Mouse (Mus musculus): Measurements from ENCODE around the gene Cdip1. TPM values are rescaled to one million over a fixed set of nuclear protein-coding genes. Genes with fewer than 3 reads are reported as not detected.
A peak's percentile ranks its signal among the peaks of the same experiment; 100 is the strongest.

Gene Cdip1
- polyA plus RNA-seq, 1 experiment: 44.9 TPM

DNA sequence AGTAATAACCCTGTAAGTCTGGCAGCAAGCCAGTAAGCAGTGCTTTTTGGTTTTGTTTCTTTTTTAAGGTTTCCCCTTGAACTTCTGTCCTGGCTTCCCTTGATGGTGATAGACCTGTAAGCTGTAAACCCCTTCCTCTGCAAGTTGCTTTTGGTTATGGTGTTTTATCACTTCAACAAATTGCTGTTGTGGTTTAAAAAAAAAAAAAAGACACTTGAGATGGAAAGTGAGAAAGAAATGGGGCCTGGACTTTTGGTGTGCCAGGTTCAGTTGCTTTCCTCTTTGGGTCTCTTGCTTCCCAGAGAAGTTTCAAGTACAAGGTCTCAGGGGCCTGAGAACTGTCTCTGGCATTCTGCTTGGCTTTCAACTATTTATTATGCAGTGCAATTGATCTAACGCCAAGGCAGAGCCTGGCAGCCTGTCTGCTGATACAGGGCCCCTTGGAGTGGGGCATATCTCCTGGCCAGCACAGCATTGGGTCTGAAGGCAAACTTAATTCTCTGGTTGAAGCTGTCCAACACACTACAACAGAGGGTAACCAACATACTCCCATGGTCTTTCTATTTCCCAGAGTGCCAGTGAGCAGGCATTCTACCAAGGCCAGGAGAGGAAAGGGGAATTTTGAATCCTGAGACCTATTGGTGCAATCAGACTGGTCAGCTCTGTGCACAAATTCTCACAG lies 16.7 kb downstream of the Cdip1 start:
- no peaks in the 10 kb centered on the region for H3K27me3 ChIP-seq (ENCODE audit: control insufficient read depth, insufficient read depth, insufficient read length)
- TF ChIP-seq E2F4 (IDR thresholded peaks at IDR 0.05; ENCODE audit: insufficient read depth) (no peak), CEBPB (IDR thresholded peaks at IDR 0.05; ENCODE audit: insufficient read depth, poor library complexity, severe bottlenecking) (no peak), POLR2AphosphoS2 (IDR thresholded peaks at IDR 0.05; ENCODE audit: insufficient read length, low read depth) (no peak), POLR2A (IDR thresholded peaks at IDR 0.05; ENCODE audit: insufficient read length, low read depth) (no peak), TCF3 (IDR thresholded peaks at IDR 0.05; ENCODE audit: insufficient read length, low read depth) (no peak), REST (IDR thresholded peaks at IDR 0.05; ENCODE audit: insufficient read depth, insufficient read length) (no peak), MYOG (IDR thresholded peaks at IDR 0.05; ENCODE audit: control insufficient read depth in 1 of 3, insufficient read depth in 1 of 3, insufficient read length in 2 of 3, low read depth in 2 of 3) (no peak), USF1 (IDR thresholded peaks at IDR 0.05; ENCODE audit: low read depth) (no peak), MAX (IDR thresholded peaks at IDR 0.05; ENCODE audit: low read depth) (no peak), TCF12 (IDR thresholded peaks at IDR 0.05; ENCODE audit: insufficient read depth, poor library complexity, severe bottlenecking) (no peak)
- H3ac ChIP-seq (ENCODE audit: control insufficient read depth, insufficient read length): no peak overlapping the region
- peaks cover 76% of the 10 kb centered on the region for H3K79me2 ChIP-seq (ENCODE audit: control insufficient read depth, insufficient read depth)
- no peak overlapping the region for H3K4me3 ChIP-seq
- H3K4me2 ChIP-seq (ENCODE audit: low read depth): no peak overlapping the region
- peaks cover 13% of the 10 kb centered on the region for H3K36me3 ChIP-seq (ENCODE audit: control insufficient read depth, insufficient read depth)

- H3K79me2 ChIP-seq (ENCODE audit: control insufficient read depth, insufficient read depth): peaks cover 29% of the 10 kb centered on the region
- H3K4me3 ChIP-seq: no peak overlapping the region
- no peak overlapping the region for H3ac ChIP-seq (ENCODE audit: control insufficient read depth, insufficient read length)
- H3K4me2 ChIP-seq (ENCODE audit: low read depth): no peak overlapping the region
- H3K36me3 ChIP-seq (ENCODE audit: control insufficient read depth, insufficient read depth): peaks cover 34% of the 10 kb centered on the region
- no peaks in the 10 kb centered on the region for H3K27me3 ChIP-seq (ENCODE audit: control insufficient read depth, insufficient read depth, insufficient read length)
- TF ChIP-seq REST (IDR thresholded peaks at IDR 0.05; ENCODE audit: insufficient read depth, insufficient read length) (no peak), MYOD1 (IDR thresholded peaks at IDR 0.05; ENCODE audit: control insufficient read depth in 1 of 3, insufficient read length in 2 of 3, low read depth in 2 of 3) (no peak), POLR2A (IDR thresholded peaks at IDR 0.05; ENCODE audit: insufficient read length, low read depth) (no peak), CEBPB (IDR thresholded peaks at IDR 0.05; ENCODE audit: insufficient read depth, poor library complexity, severe bottlenecking) (no peak), MAX (IDR thresholded peaks at IDR 0.05; ENCODE audit: low read depth) (no peak), TCF3 (IDR thresholded peaks at IDR 0.05; ENCODE audit: insufficient read length, low read depth) (no peak), TCF12 (IDR thresholded peaks at IDR 0.05; ENCODE audit: insufficient read depth, poor library complexity, severe bottlenecking) (no peak), POLR2AphosphoS2 (IDR thresholded peaks at IDR 0.05; ENCODE audit: insufficient read length, low read depth) (no peak), MYOG (IDR thresholded peaks at IDR 0.05; ENCODE audit: control insufficient read depth in 1 of 3, insufficient read depth in 1 of 3, insufficient read length in 2 of 3, low read depth in 2 of 3) (no peak), SRF (IDR thresholded peaks at IDR 0.05; ENCODE audit: control insufficient read depth, insufficient read length, low read depth) (no peak), E2F4 (IDR thresholded peaks at IDR 0.05; ENCODE audit: insufficient read depth) (no peak), USF1 (IDR thresholded peaks at IDR 0.05; ENCODE audit: low read depth) (no peak)
Measured at GRCm38 (mm10) chr16:4768719-4769118, 21.4 kb downstream of the Cdip1 start.

DNA sequence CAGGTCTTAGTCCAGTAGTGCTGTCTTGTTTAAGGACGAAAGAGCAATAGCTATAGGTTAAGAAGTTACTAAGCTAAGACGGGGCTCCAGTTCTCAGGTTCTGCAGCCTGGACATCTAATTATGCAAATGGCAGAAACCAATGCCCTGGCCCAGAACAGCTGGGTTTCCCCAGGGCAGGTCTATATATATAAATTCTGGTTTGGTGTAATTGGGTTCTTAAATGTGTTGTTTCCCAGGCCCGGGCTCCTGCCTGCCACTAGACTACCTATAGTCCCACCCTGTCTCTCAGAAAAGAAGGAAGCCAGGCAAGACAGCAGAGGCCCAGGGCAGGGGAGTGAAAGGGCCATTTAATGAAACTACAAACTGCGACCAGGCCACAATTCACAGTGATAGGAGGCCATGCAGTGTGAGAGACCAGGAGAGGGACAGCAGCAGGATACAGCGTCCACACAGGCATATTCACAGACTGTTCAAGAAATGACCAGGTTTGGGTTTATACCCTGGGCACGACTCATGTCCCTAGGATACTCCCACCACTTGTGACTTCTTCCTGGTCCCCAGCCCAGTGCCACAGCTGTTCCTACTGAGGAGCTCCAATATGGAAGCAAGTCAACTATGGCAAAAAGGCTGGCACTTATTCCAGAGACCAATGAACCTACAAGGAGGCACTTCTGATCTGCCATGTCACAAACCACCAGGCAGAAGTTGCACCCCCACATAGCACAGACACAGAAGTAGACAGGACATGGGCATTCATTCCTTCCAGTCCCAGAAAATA lies 22.9 kb downstream of the Cdip1 start:
- H3K36me3 ChIP-seq (ENCODE audit: control insufficient read depth, insufficient read depth): peaks cover 34% of the 10 kb centered on the region
- peak in 1 of 3 experiments; percentile 14 for TF ChIP-seq MYOD1 (IDR thresholded peaks at IDR 0.05; ENCODE audit: control insufficient read depth in 1 of 3, insufficient read length in 2 of 3, low read depth in 2 of 3)
- no peak for TF ChIP-seq POLR2A (IDR thresholded peaks at IDR 0.05; ENCODE audit: insufficient read length, low read depth)
- TF ChIP-seq MYOG (IDR thresholded peaks at IDR 0.05; ENCODE audit: control insufficient read depth in 1 of 3, insufficient read depth in 1 of 3, insufficient read length in 2 of 3, low read depth in 2 of 3): peak in 1 of 3 experiments; percentile 22

DNA sequence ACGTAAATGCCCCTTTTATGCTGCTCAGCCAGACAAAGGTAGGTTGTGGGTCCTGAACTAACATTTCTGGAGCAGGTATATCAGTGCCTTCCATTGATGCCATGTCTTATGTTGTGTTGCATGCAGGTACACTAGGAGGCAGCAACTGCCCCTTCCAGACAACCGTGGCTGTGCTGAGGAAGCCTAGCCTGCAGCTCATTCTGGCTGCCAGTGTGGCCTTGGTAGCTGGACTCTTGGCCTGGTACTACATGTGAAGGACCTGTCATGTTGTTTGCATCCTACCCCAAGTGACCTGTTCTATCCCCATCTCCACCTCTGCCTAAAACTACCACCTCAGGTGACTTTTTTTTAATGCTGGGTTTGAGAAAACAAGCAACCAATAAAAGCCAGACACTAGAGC lies 24.2 kb downstream of the Cdip1 start:
- H3ac ChIP-seq (ENCODE audit: control insufficient read depth, insufficient read length): no peak overlapping the region
- no peaks in the 10 kb centered on the region for H3K27me3 ChIP-seq (ENCODE audit: control insufficient read depth, insufficient read depth, insufficient read length)
- H3K36me3 ChIP-seq (ENCODE audit: control insufficient read depth, insufficient read depth): peaks cover 26% of the 10 kb centered on the region
- H3K4me2 ChIP-seq (ENCODE audit: low read depth): no peak overlapping the region
- H3K4me3 ChIP-seq: no peak overlapping the region
- peaks cover 7% of the 10 kb centered on the region for H3K79me2 ChIP-seq (ENCODE audit: control insufficient read depth, insufficient read depth)
- no peak for TF ChIP-seq POLR2A (IDR thresholded peaks at IDR 0.05; ENCODE audit: insufficient read length, low read depth)
- peak; percentile 85 for TF ChIP-seq POLR2AphosphoS2 (IDR thresholded peaks at IDR 0.05; ENCODE audit: insufficient read length, low read depth)

More for the DNA sequence above, 22.9 kb downstream of the Cdip1 start:
- H3ac ChIP-seq (ENCODE audit: control insufficient read depth, insufficient read length): no peak overlapping the region
- no peaks in the 10 kb centered on the region for H3K27me3 ChIP-seq (ENCODE audit: control insufficient read depth, insufficient read depth, insufficient read length)
- peaks cover 14% of the 10 kb centered on the region for H3K79me2 ChIP-seq (ENCODE audit: control insufficient read depth, insufficient read depth)
- H3K4me3 ChIP-seq: no peak overlapping the region
- no peak overlapping the region for H3K4me2 ChIP-seq (ENCODE audit: low read depth)

DNA sequence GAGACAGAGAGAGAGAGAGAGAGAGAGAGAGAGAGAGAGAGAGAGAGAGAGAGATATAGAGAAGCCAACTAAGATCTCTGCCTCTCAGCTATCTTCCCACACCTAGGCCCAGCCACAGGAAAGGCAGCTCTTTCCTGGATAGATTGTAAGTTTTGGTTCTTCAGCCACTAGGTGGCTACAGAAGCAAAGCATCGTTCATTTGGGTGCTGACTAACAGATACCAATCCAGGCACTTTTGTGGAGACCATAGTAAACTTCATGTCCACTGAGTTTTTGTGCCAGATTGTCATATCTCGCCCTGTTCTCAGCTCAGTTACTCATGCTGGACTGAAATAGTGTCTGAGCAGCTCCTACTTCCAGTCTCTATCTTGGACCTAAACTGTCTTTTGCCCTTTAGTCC lies 26.8 kb downstream of the Cdip1 start:
- Histone ChIP-seq H3K36me3 (ENCODE audit: control insufficient read depth, insufficient read depth) (peaks cover 21% of the 10 kb centered on the region), H3K27me3 (ENCODE audit: control insufficient read depth, insufficient read depth, insufficient read length) (no peaks in the 10 kb centered on the region), H3K4me2 (ENCODE audit: low read depth) (no peak overlapping the region), H3ac (ENCODE audit: control insufficient read depth, insufficient read length) (no peak overlapping the region), H3K4me3 (no peak overlapping the region), H3K79me2 (ENCODE audit: control insufficient read depth, insufficient read depth) (peaks cover 7% of the 10 kb centered on the region)
- TF ChIP-seq TCF12 (IDR thresholded peaks at IDR 0.05; ENCODE audit: insufficient read depth, poor library complexity, severe bottlenecking): no peak
- peak; percentile 43 for TF ChIP-seq POLR2AphosphoS2 (IDR thresholded peaks at IDR 0.05; ENCODE audit: insufficient read length, low read depth)
